Mouse (Mus musculus) induced T-regulatory cell, adult 2 months (primary cell): ENCODE measurements around the gene Tex22.

ENCODE experiments used
- DNase-seq: peaks from one replicate; pipeline ENCODE4 v3.0.0-alpha.2; 2012; ENCODE audit warnings: low read depth

Gene Tex22

DNA sequence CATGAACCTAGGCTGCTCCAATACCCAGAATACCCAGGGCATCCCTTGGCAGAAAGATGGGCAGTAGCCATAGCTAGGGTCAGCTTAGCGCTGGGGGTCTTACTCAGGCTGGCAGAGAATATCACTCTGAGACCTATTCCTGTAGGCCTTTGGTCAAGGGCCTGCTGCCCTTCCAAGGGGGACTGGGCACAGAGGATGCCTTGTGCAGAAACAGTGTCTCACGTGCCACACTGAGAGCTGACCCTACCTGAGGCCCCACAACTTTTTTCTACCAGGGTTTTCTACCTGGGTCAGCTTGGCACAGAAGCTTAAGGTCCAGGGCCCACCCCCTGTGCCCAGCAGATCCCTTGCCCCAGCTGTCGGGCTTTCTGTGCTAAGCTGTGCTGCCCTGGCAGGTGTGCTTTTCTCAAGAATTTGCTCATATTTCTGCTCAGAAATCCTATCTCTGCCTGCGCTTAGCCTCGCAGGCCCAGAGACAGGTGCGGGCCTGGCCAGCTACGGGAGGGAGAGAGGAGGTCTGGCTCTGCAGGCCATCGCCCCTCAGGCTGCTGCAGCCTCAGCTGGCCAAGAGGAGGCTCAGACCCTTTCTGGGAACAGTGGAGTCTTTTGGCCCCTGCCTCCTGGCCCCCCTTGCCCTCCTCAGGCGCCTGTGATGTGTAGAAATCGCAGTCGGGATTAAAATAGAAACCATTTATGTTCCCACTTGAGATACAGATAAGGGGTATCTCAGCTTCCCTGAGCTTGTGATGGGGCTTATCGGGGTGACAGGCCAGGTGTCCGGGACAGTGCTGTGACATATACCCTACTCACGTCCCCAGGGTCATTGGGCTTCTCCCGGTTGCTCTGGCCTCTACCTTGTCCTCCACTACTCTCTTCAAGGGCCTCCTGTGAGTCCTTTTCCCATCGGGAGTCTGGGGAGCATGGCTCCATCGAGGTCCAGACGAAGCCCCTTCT, 63.2 kb downstream of the Tex22 start:
- no peak for DNase-seq

DNA sequence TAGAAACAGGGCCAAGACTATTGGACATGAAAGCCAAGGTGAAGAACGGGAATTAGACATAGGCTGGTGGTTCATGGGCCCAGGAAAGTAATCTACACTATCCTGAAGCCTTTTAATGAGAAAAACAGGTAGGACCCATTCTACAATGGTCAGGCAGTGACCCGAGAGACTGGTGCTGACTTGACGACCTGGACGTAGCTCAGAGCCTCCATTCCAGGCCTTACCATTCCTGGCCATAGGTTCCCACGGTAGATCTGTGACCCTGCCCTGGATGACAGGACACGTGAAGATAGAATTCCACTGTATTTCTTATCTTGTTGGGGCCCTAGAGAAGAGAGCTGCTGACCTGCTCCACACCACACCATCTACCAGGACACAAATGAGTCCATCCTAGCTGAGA, 64.0 kb downstream of the Tex22 start:
- DNase-seq = no peak
